Mouse (Mus musculus) right cerebral cortex, adult 2 months (tissue): ENCODE data around the gene Gm12695.
A peak's percentile ranks its signal among the peaks of the same experiment; 100 is the strongest.

Experiments
- DNase-seq, 2 experiments: peaks; one replicate each; pipeline ENCODE4 v3.0.0; 2021 to 2022; ENCODE audit warnings: low spot score in 2 of 2

Gene Gm12695

GRCm38 (mm10) chr4:96785086-96785485 lies at the start of gene Gm12695:
Gene Gm12695 (minus strand): TSS chr4:96785186.
- DNase-seq, result no peak

DNA sequence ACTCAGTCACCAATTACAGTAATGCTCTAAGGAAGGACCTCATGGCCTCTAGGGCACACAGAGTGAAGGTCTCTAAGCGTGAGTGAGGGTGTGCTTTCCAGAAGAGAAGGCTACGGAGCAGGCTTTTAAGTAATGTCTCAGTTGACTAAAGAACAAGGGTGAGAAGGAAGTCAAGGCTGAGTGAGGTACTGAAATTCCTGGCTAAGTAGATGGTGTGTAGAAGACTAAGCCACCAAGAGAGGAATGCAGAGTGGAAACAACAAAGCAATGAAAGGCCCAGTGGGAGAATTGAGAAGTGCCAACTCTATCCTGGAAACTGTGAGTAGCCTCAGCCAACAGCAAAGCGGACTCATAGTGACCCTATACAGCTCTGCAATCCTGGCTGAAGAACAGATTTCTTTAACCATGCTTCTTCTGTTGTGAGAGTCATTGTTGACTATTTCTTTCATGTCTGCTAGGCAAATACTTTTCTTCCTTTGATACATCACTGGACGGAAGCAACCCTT lies 40.6 kb upstream of the Gm12695 start:
- DNase-seq, result no peak

DNA sequence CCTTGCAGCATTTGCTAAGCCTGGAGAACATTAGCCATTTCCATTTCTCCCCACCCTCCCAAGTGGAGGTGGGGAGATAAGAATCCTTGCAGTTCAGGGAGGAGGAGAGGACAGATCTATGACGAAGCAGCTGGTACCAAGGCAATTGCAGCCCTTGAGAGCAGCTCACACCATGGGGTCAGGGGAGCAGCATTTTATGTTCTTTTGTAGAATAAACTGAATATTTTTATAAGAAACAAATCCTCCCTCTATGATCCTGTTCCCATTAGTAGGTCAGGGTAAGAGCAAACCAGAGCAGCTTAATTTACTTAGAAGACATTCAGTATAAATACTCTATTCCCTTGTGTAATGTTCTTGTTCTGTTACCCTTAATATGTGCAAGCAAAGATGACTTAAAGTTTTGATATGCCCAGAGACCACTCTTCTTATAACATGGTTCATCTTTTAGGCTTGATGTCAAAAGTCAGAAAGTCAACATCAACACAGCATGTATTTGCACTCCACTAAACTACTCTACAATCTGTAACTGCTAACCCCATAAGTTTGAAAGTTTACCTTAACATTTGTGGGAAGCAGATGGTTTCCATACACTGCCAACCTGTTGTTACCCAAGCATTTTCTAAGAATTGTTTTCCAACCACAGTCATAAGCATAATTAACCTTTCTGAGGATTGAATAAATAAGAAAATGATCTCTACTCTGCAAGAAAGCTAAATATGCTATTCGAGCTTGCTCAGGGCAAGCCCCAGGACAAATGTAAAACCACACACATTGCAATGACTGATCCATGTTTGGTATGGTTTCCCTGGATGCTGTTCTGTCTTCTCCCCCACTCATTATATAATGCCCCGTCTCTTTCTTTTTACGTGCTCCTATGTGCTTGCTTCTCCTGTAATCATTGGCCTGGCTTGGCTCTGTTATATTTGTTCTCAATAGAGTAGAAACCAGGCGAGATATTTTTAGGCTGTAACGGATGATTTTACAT lies 22.1 kb upstream of the Gm12695 start:
- no peak for DNase-seq

DNA sequence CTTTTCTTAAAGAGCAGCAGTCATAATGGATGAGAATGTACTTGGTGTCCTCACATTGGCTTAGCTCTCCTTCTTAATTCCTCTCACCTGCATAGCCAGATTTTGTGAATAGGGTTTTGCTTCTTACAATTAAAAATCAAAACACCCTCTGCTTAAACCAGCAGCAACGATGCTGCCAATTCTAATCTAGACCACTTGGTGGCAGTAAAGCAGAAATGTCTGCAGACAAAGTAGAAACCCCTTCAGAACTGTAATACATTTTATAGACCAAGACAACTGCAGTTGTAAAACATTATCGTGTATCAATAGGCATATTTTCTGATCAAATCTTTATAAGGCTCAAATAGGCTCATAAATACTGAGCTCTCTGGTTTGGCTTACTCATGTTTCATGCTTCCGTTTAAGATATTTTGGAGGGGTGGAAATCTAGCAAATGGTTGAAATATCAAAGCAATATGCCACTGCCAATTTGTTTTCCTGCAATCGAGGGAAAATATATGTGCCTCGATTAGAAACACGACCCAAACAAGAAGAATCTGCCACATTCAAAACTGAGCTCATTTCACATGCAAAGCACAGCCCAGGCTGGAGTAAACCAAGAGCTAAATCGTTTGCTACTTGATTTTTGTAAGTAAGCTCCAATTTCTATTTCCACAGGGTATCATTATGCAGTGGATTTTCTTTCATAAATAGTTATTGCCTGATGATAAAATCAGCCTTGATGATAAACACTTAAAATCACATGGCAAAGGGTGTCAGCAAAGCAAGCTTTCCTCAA lies 14.6 kb upstream of the Gm12695 start:
- DNase-seq, result peak; percentile 65 to 67

DNA sequence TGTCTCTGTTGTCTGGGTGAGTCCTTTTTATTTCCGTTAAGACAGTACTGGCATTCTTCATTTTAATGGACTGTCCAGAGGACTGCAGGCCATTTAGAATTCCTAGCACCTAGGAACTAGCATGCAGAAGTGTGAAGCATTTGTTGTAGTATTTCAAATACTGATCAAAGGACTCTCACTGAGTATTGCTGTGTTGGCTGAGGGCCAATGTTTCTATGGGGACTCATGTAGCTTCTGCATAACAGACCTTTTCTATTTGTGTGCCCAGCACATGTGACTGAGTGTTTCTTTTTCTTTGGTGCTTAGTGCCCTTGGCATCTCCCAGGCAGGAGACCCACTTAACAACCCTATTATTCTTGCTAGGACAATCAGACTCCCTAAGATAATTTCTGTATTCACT lies 12.6 kb upstream of the Gm12695 start:
- DNase-seq, result peak; percentile 20 to 29

DNA sequence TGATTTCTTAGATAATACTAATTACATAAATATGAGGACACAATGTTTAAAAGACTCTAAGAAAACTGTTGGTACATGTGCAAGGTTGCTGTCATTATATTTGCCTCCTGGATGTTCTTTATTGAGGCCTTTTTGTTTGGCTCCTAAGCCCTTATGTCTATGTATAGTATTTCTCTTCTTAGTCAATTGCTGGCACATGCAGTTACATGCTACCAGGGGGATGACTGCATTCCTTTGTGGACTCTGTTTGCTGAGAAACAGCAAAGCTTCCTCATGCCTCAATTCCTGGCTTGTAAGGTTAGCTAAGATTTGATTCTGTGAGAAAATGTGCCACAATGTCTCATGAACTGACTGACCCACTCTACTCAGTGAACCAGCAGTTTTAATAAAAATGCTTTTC lies 6.3 kb upstream of the Gm12695 start:
- DNase-seq, result no peak

GRCm38 (mm10) chr4:96789905-96790304 lies 4.9 kb upstream of the Gm12695 start:
- no peak for DNase-seq

- no peak for DNase-seq
These were observed 1.6 kb upstream of the Gm12695 start for GRCm38 (mm10) chr4:96786610-96787009.

GRCm38 (mm10) chr4:96772966-96773566 lies 11.9 kb downstream of the Gm12695 start:
- DNase-seq, result no peak

DNA sequence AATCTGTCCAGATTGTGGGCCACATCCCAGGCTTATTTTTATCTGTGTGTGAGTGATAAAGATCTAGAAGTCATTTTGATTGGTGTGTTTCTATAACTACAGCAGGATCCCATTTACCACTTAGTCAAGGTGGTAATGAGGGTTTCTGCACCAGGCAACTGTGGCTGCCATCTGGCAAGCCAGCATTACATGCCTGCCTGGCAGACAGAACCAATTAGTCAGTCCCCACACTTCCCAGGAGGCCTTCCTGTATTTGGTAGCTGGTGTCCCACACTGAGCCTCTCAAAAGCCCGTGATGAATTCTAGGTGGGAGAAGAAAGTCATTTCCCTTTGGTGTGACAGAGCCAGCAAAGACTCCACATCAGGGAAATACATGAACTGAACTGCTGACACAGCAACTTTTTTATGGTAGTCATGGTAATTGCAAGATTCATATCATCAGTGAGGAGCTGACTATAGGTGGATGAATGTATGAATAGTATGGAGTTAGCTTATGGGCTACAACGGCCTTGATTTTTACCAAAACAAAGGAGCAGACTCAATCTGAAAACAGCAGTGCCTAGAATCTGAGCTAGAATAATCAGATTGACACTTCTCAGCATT lies 18.5 kb downstream of the Gm12695 start:
- DNase-seq, result peak; percentile 13 to 44

- peak in 1 of 2 experiments; percentile 8 for DNase-seq
These were observed 33.0 kb downstream of the Gm12695 start for GRCm38 (mm10) chr4:96751953-96752352.

DNA sequence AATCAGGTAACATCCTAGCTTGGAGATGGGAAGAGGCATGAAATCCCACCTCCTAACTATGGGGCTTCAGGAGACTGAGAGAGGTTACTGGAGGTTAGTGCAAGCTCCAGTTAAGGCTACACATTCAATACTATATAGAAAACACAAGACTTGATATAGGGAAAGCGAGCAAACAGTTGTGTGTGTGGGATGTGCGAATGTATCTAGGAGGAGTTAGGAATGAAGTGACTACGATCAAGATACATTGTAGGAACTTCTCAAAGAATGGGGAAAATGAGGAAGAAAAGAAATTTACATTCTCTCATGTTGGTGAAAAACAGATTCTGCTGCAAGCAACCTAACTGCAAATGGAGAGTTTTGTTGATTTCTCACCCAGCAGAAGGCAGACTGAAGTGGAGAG lies 44.5 kb downstream of the Gm12695 start:
- peak; percentile 5 to 9 for DNase-seq

DNA sequence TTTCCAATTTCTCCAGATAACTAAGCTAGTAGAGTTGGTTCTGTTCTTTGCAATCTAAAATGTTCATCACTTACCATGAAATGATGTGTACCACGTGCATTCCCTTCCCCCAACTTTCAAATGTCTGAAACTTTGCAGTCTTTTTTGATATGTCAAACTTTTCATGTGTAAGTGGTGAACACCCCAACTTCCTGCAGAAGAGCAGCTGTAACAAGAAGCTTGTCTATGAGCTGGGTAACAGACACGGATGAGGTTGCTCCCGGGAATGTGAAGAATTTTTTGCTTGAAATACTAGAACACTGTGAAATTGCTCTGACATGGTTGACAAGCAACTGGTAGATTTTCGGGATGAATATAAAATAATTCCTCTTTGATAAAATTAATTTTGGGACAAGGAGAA lies 55.7 kb downstream of the Gm12695 start:
- DNase-seq, result no peak

GRCm38 (mm10) chr4:96728211-96728610 lies 56.8 kb downstream of the Gm12695 start:
- DNase-seq, result no peak

- DNase-seq, result peak in 1 of 2 experiments; percentile 6
These were observed 59.5 kb downstream of the Gm12695 start for GRCm38 (mm10) chr4:96725415-96726055.

GRCm38 (mm10) chr4:96722301-96722700 lies 62.7 kb downstream of the Gm12695 start:
- no peak for DNase-seq

DNA sequence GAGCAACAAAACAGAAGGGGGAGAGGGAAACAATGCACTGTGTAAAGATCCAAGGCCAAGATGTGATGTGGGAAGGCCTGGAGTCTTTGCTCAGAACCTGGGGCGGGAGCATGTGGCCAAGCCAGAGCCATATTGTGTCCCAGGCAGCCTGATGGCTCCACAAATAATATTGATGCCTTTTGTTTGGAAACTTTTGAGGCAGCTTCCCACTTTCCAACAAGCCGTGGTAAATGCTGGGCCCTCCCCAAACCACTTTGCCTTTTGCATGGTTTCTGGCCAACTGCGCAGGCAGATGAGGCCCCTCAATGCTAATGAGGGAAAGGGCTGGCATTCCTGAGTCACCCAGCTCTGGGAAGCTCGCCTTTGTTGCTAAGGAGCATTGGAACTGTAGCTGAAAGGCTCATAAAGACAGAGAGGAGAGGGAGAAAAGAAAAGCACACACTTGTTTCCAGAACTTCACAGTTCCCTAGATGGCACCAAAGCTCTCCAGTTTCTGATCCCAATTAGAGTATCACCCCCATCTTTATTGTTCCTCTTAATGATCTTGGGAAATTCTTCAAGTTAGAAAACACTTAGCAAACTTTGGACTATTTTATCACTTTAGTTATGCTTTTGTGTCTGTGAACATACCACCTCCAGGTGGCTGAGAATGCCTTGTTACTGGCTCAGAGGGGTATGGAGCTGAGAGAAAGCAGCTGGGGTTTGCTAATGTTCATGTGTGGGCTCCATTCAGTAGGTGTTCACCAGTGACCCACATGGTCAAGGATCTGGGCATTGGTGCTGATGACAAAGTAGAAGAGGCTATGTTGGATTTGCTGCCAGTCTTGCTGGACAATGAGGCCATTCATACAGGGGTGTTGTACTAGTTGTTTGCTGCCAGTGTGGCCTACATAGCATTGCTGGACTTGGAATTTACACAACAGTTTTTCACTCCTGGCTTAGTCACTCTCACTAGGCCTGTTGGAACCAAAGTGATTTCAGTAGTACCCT lies 65.7 kb downstream of the Gm12695 start:
- peak in 1 of 2 experiments; percentile 46 for DNase-seq

- DNase-seq, result no peak
These were observed 66.5 kb downstream of the Gm12695 start for GRCm38 (mm10) chr4:96718503-96718902.

DNA sequence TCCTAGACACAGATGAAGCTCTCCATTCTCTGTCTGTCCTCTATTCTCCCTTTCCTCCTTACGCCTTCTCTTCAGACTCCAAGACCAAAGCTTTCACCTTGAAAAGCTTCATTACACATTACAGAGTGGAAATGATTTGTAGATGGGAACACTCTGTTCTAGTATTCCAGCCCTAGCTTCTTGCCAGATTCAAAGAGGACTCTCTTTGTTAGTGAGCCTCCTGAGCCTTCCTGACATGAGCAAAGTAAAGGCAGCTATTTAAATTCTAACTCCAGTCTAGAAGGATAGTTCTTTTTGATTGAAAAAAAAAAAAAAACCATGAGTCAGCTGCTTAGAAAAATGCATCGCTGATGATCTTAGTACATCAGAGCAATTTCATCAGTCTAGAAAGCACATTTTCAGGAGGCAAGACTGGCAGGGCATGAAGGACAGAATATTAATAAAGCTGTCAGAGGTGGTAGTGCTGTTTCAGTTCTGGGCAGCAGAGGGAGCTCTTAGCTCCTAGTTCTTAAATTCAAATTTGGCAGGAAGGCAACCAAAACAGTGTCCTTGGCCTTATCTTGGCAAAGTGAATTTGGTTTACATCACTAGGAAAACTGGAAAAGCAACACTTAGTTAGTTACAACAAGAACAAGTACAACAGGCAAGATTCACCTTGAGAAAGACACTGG lies 79.6 kb downstream of the Gm12695 start:
- DNase-seq, result peak; percentile 81 to 83
